Mouse (Mus musculus): Measurements from ENCODE around the gene Mis18a. TPM values are rescaled to one million over a fixed set of nuclear protein-coding genes. Genes with fewer than 3 reads are reported as not detected.

Mis18a gene
- polyA plus RNA-seq, 1 experiment, result 3.1 TPM

DNA sequence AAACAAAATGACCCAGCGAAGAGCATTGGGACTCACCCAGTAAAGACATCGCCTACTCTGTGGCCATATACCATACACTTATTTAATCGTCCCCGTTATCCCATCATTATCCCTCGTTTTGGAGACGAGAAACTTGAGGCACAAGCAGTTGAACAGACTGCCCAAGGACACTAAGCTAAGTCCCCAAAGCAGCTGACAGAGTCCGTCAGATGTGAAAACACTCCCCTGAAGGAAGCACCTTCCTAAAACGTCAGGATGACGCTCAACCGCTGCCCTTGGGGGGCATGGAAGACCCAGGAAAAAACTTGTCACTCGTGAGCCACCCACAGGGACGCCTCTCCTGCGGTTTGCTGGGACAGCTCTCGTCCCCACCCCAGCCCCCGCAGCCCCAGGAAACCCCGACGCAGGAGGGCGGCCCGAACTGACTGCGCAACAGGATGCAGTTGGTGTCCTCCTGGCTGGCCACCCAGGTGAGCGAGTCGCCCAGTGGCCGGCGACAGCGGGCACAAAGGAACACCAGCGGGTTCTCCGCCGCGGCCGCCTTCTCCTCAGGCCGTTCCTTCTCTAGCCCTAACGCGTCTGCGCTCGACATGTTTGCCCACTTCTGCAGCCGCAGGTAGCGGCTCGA is 490 bp downstream of the Mis18a start:
- Histone ChIP-seq H3K4me3 (ENCODE audit: insufficient read depth, low read depth, low read length) (peak overlapping the region; percentile 77), H3K4me1 (ENCODE audit: control insufficient read depth, insufficient read depth, insufficient read length, low read length) (no peaks in the 10 kb centered on the region), H3K27ac (replicated peaks; ENCODE audit: low read depth, low read length) (no peak overlapping the region)

DNA sequence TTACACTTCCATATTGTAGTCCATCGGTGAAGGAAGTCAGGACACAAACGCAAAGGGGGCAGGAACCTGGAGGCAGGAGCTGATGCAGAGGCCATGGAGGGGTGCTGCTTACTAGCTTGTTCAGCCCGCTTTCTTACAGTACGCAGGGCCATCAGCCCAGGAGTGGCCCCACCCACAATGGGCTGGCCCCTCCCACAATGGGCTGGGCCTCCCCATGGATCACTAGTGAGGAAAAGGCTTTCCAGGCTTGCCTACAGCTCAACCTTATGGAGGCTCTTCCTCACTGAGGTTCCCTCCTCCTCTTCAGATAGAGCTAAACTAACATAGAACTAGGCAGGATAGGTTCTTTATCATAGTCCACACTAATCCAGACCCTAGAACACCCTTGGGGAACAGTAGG is 3.2 kb downstream of the Mis18a start:
- Histone ChIP-seq H3K4me3 (ENCODE audit: insufficient read depth, low read depth, low read length) (no peak overlapping the region), H3K27ac (replicated peaks; ENCODE audit: low read depth, low read length) (no peak overlapping the region), H3K4me1 (ENCODE audit: control insufficient read depth, insufficient read depth, insufficient read length, low read length) (no peaks in the 10 kb centered on the region)

DNA sequence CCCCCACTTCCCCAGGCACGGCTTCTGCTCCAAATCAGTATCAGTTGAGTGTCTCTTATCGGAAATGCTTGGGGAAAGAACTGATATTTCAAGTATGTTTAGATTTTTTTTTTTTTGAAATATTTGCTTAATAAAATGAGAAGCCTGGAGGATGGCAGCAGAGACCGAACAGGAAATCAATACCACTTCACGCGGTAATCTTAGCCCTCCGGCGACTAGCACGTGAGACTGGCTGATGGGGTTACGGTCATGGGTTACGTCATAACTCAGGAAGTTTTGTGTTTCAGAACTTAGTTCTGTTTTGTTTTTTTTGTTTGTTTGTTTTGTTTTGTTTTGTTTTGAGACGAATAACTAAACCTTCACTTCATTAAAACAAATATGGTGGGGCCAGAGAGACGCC is 16.9 kb downstream of the Mis18a start:
- Histone ChIP-seq H3K4me3 (ENCODE audit: insufficient read depth, low read depth, low read length) (no peak overlapping the region), H3K27ac (replicated peaks; ENCODE audit: low read depth, low read length) (no peak overlapping the region), H3K4me1 (ENCODE audit: control insufficient read depth, insufficient read depth, insufficient read length, low read length) (no peaks in the 10 kb centered on the region)

DNA sequence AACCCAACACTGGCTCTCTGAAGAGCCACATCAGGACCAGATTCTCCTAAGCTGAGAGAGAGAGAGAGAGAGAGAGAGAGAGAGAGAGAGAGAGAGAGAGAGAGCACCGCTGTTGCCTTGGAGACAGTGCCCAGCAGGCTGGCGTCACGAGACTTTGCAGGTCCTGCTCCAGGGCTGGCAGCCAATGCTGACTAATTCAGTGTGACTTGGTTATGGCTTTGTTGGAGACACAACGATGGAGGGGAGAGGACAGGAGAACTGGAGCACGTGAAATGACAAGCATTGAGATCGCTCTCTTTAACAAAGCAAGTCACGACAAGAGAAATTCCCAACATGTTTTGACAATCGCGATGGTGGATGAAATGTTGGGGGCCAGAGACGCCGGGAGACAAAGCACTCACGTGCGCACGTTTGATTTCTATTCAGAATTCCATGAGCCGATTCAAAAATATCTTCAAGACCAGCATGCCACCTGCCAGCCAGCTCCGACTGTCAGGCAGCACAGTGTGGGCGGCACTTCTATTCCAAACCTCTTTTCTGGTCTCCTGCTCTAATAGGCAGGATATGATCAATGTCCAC is 17.4 kb downstream of the Mis18a start:
- no peak overlapping the region for H3K4me3 ChIP-seq (ENCODE audit: insufficient read depth, low read depth, low read length)
- H3K4me1 ChIP-seq (ENCODE audit: control insufficient read depth, insufficient read depth, insufficient read length, low read length), result no peaks in the 10 kb centered on the region
- H3K27ac ChIP-seq (replicated peaks; ENCODE audit: low read depth, low read length), result no peak overlapping the region

DNA sequence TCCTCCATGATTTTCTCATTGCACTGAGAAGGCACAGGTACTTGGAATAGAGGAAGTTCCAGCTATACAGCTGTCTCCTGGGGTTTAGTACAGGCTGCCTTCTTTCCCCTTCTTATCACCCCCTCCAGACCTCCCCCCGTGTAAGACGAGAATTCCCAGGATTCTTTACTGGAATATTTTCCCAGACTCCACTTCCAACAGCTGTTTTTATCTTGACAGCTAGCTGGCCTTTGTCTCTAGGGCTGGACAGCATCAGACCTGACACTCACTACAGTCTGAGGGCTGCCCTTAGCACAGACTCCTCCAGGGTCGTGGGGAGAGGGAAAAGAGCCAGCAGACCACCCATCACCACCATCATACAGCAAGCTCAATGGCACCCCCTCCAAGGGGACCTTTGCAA is 20.9 kb downstream of the Mis18a start:
- no peaks in the 10 kb centered on the region for H3K4me1 ChIP-seq (ENCODE audit: control insufficient read depth, insufficient read depth, insufficient read length, low read length)
- no peak overlapping the region for H3K27ac ChIP-seq (replicated peaks; ENCODE audit: low read depth, low read length)
- no peak overlapping the region for H3K4me3 ChIP-seq (ENCODE audit: insufficient read depth, low read depth, low read length)

DNA sequence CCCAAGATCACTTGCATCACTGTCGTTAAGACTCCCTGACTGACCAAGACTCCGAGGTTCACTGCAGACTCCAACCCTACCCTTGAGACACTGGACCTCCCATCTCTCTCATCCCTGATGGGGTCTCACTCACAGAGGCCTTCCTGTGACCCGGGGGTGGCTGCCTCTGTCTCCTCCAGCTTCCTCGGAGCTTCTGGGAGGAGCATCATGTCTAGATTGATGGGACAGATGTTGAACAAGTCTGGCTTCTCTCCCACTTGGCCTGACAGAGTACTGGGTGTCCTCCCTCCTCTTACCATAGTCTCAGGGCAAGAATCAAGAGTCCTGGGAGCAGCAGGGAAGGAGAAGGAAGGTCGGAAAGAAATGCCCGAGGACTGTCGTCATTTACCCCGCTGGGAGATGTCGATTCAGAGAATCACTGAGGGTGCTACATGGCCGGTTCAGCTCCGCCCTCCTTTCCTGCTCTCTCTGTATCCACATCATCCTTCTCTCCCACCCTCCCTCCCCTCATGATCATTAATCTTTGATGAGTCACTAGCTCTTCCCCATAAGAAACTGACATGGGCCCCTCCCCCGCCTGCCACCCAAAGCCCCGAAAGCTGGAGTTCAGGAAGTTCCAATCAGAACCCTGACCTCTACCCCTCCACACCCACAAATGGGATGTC is 22.9 kb downstream of the Mis18a start:
- Histone ChIP-seq H3K27ac (replicated peaks; ENCODE audit: low read depth, low read length) (no peak overlapping the region), H3K4me1 (ENCODE audit: control insufficient read depth, insufficient read depth, insufficient read length, low read length) (no peaks in the 10 kb centered on the region)

DNA sequence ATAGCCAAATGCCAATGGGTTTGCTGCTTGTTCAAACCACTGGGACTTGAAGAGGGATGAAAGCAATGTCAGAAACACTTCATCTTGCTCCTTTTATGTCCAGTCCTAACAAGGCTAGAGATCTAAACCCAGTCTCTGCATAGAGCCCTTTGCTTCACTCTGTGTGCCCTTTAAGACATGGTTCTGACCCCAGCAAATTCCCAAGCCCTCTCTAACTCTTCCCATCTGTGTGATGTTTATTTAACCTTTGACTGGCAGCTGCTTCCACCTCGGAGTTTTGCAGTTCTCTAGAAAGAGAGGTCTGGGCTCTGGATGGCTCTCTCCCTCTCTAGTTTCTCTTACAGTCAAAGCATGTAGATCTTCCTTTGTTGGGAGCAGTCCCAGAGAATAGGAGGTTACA is 23.6 kb downstream of the Mis18a start:
- Histone ChIP-seq H3K27ac (replicated peaks; ENCODE audit: low read depth, low read length) (no peak overlapping the region), H3K4me1 (ENCODE audit: control insufficient read depth, insufficient read depth, insufficient read length, low read length) (no peaks in the 10 kb centered on the region), H3K4me3 (ENCODE audit: insufficient read depth, low read depth, low read length) (no peak overlapping the region)

More for the DNA sequence above, 22.9 kb downstream of the Mis18a start:
- no peak overlapping the region for H3K4me3 ChIP-seq (ENCODE audit: insufficient read depth, low read depth, low read length)

DNA sequence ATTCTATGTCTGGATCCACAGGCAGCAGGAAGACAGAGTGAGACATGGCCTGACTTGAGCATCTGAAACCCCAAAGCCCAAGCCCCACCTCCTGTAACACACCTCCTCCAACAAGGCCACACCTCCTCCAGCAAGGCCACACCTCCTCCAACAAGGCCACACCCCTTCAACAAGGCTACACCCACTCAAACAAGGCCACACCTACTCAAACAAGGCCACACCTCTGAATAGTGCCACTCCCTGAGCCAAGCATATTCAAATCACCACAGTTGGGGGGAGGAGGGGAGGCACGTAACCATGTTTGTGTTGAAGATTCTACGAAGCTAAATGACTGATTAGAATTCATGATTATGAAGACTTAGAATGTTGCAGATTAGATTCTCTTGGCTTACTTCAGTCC is 25.7 kb downstream of the Mis18a start:
- Histone ChIP-seq H3K4me3 (ENCODE audit: insufficient read depth, low read depth, low read length) (no peak overlapping the region), H3K27ac (replicated peaks; ENCODE audit: low read depth, low read length) (no peak overlapping the region), H3K4me1 (ENCODE audit: control insufficient read depth, insufficient read depth, insufficient read length, low read length) (no peaks in the 10 kb centered on the region)

DNA sequence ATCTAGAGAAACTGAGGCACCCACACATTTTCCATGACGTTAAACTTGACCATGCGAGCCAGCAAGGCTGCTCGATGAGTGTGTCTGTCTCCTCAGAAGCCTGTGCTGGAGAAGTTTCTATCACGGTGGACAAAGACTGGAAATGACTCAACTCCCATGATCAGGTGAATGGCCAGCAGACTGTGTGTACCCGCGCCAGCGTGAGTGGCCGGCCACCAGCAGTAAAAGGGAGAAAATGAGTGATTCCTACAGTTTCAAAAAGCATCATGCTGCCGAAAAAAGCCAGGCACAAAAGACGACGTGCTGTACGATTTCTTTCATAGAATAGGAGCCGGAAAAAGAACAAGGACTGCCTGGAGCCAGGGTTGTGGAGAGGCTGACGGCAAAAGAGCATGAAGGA is 27.8 kb downstream of the Mis18a start:
- no peak overlapping the region for H3K4me3 ChIP-seq (ENCODE audit: insufficient read depth, low read depth, low read length)
- no peaks in the 10 kb centered on the region for H3K4me1 ChIP-seq (ENCODE audit: control insufficient read depth, insufficient read depth, insufficient read length, low read length)
- H3K27ac ChIP-seq (replicated peaks; ENCODE audit: low read depth, low read length), result no peak overlapping the region

DNA sequence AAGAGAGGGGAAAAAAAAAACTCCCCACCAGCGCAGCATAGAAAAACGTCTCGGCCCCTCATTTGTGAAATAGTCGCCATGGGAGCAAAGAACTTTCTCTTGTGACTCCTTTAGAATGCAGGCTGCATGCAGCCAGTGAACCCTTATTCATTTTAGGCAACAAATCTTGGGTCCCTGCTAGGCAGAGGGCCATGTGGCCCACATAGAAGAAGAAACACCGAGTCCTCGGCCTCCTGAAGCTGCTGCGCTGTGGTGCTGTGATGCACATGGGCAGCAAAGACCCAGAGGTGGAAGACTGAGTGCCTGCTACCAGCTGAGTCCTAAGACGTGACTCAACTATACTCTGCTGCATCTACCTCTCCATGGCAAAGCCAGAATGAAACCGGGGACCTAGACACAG is 30.9 kb downstream of the Mis18a start:
- Histone ChIP-seq H3K4me3 (ENCODE audit: insufficient read depth, low read depth, low read length) (no peak overlapping the region), H3K27ac (replicated peaks; ENCODE audit: low read depth, low read length) (no peak overlapping the region), H3K4me1 (ENCODE audit: control insufficient read depth, insufficient read depth, insufficient read length, low read length) (0 out of 2 replicates have a peak, but pooled peaks cover 3% of the 10 kb centered on the region)

DNA sequence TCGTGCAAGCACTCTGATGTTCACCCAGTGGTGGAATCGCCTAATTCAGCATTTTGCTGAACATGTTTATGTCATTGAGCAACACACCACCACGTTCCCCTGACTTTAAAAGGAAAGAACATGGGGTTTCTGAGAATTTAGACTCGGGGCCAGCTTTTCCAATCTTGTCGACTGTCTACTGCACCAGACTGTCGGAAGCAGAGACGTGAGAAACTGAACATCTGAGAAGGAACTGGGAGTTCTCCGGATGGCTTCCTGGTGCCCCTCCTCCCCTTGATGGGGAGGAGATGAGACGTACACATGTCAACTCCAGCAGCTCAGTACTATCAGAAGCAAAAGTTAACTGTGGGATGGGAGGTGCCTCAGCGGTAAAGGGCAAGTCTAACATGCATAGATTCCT is 32.1 kb downstream of the Mis18a start:
- Histone ChIP-seq H3K4me1 (ENCODE audit: control insufficient read depth, insufficient read depth, insufficient read length, low read length) (0 out of 2 replicates have a peak, but pooled peaks cover 3% of the 10 kb centered on the region), H3K27ac (replicated peaks; ENCODE audit: low read depth, low read length) (no peak overlapping the region), H3K4me3 (ENCODE audit: insufficient read depth, low read depth, low read length) (no peak overlapping the region)

DNA sequence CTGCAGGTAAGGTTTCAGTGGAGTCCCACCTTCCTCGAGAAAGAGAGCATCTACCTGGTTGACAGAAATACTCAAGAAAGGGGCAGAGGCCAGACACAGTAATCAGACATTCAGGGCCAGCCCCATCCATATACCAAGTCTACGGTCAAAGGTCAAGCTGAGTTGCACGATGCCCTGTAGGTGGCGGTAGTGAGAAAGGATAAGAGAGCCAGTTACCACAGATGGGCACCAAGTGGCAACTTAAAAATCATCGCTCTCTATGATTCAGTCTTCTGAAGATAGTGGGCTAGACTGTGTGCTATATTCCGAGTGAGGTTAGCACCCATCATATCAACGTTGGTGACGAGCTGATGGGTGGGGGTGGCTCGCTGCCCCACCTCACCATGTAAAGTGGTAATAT is 32.5 kb downstream of the Mis18a start:
- no peak overlapping the region for H3K27ac ChIP-seq (replicated peaks; ENCODE audit: low read depth, low read length)

DNA sequence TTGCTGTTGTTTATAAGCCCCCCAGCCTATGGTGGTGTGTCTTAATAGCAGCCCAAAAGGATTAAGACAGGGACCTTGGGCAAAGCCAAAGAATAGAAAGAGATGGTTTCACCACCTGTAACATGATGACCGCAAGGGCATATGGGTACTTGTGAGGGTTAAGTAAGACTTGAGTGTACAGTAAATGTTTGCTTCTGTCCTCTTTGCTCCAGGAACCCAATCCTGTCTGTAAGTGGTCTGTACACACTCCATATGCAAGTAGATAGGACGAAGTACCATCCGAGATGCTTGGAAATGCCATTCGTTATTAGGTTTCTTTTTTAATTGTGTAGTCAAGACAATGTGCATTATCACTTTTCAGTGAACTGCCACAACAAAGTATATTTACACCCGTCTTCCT is 33.6 kb downstream of the Mis18a start:
- Histone ChIP-seq H3K27ac (replicated peaks; ENCODE audit: low read depth, low read length) (no peak overlapping the region), H3K4me3 (ENCODE audit: insufficient read depth, low read depth, low read length) (no peak overlapping the region), H3K4me1 (ENCODE audit: control insufficient read depth, insufficient read depth, insufficient read length, low read length) (0 out of 2 replicates have a peak, but pooled peaks cover 3% of the 10 kb centered on the region)

More for the DNA sequence above, 32.5 kb downstream of the Mis18a start:
- Histone ChIP-seq H3K4me3 (ENCODE audit: insufficient read depth, low read depth, low read length) (no peak overlapping the region), H3K4me1 (ENCODE audit: control insufficient read depth, insufficient read depth, insufficient read length, low read length) (0 out of 2 replicates have a peak, but pooled peaks cover 3% of the 10 kb centered on the region)

DNA sequence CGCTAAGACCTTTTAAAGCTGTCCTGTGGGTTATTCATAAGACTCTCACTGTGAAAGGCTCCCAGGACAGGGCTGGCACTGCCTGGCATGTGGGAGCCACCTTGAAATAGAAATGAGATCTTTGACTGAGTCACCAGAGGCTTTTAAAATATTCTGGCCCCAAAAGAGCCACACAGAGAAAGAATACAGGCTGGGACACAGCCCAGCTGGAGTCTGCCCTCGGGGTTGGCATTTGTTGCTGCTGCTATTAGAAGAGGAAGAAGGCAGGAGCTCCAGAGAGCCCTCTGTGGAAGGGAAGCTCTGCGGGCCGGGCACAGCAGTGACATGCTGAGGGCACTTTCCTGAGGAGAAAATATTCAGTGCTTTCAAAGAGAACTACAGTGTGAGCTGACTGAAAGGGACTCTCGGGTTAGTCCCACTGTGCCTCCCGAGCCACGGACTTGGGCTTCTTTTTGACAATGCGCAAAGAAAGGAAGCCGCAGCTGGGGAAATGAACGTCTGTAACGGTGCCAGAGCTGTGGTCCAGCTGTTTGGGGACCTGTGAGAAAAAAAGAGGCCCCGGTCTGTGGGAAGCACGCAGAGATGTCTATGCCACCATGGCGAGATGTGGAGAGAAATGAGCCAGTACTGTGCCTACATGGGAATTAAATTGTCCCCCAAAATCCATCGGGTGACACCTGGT is 34.4 kb downstream of the Mis18a start:
- Histone ChIP-seq H3K27ac (replicated peaks; ENCODE audit: low read depth, low read length) (0 out of 2 replicates have a peak overlapping the region, but pooled peaks have one; percentile 18), H3K4me3 (ENCODE audit: insufficient read depth, low read depth, low read length) (no peak overlapping the region), H3K4me1 (ENCODE audit: control insufficient read depth, insufficient read depth, insufficient read length, low read length) (peaks cover 6% of the 10 kb centered on the region; the same call in 1 of the 2 replicates)

DNA sequence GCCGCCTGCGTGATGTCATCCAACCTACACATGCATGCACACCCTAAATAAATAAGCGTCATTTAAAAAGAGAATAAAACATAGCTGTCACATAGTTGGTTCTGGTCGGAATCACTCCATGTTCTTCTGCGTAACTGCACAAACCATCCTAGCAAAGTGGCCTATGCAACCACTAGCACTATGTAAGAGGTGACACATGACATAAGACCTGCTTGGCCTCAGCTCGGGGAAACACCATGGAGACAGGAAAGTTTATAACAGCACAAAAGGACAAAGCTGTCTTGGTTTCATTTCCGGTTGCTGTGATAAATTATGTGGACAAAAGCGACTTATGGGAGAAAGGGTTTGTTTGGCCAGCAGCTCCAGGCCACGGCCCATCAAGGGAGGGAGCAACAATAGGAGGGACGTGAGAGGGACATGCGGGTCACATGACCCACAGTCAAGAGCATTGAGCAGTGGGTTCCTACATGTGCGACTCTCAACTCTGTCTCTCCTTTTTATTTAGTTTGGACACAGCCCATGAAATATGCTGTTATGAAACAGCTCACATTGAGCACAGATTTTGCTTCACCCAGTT is 39.4 kb downstream of the Mis18a start:
- H3K4me1 ChIP-seq (ENCODE audit: control insufficient read depth, insufficient read depth, insufficient read length, low read length), result peaks cover 3% of the 10 kb centered on the region; the same call in 1 of the 2 replicates

More for the DNA sequence above, 39.4 kb downstream of the Mis18a start:
- peak overlapping the region; percentile 89 for H3K27ac ChIP-seq (replicated peaks; ENCODE audit: low read depth, low read length)
- no peak overlapping the region for H3K4me3 ChIP-seq (ENCODE audit: insufficient read depth, low read depth, low read length)

Measured in brown adipose tissue, adult 24 weeks (tissue).